Mouse (Mus musculus) heart, postnatal 0 days (tissue): ENCODE results near the gene Wfdc12.

Experiments used
- CTCF ChIP-seq: IDR thresholded peaks from 2 replicates; pipeline ENCODE4 v1.5.1; 2016; ENCODE audit warnings: antibody characterized with exemption, control low read depth, low read depth
- EP300 ChIP-seq: IDR thresholded peaks from 2 replicates; pipeline ENCODE4 v1.6.1; 2016; ENCODE audit warnings: antibody characterized with exemption, low read depth

DNA sequence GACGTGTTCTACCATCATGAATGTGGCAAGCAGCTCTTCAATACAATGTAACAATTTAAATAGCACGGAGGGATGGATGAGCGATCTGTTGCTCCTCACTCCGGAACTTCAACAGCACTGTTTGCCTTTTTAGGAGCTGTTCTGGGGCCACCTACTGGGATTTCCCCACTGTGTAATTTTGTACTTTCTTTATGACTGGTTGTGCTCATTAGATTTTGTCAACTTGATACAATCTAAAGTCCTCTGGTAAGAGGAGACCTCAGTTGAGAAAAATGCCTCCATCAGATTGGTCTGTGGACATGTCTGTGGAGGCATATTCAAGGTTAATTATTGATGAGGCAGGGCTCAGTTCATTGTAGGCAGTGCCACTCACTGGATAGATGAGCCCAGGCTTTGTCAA lies 20.5 kb upstream of the Wfdc12 start:
- TF ChIP-seq CTCF: no peak
- no peak for TF ChIP-seq EP300
